Mouse (Mus musculus) embryo, embryonic 10 days (tissue): ENCODE measurements around the gene 5730480H06Rik.
A peak's percentile ranks its signal among the peaks of the same experiment; 100 is the strongest.

ENCODE experiments used
- DNase-seq: peaks from one replicate; pipeline ENCODE4 v3.0.0-alpha.2; 2015; ENCODE audit warnings: low spot score

The 5730480H06Rik gene

DNA sequence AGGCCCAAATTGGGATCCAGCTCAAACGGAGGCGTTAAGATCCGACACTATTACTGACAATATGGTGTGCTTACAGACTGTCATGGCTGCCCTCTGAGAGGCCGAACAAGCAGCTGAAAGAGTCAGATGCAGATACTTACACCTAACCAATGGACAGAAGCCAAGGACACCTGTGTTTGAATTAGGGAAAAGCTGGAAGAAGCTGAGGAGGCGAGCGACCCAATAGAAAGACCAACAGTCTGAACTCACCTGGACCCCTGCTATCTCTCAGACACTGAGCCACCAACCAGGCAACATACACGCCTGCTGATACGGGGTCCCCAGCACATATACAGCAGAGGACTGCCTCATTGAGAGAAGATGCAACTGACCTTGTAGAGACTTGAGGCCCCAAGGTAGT lies at the start of gene 5730480H06Rik:
5730480H06Rik (plus strand) TSS at position 301 of the 400 bp plus-strand sequence.
- no peak for DNase-seq

DNA sequence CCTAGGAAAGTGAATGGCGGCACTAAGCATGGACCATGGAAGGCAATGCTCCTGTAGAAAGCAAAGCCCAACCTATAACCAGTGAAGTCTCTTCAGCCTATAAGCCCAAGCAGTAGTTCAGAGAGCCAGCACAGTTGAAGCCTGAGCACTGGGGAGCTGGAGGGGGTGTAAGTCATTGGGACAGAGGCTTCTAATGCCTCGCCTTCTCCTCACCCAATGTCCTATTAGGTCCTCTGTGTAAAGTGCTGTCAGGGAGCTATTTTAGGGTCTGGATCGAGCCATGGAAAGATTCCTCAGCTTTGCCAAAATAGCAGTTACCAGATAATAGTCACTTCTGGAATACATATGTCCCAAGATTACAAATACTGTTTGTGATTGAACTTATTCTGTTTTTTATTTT lies 26.6 kb upstream of the 5730480H06Rik start:
- no peak for DNase-seq

DNA sequence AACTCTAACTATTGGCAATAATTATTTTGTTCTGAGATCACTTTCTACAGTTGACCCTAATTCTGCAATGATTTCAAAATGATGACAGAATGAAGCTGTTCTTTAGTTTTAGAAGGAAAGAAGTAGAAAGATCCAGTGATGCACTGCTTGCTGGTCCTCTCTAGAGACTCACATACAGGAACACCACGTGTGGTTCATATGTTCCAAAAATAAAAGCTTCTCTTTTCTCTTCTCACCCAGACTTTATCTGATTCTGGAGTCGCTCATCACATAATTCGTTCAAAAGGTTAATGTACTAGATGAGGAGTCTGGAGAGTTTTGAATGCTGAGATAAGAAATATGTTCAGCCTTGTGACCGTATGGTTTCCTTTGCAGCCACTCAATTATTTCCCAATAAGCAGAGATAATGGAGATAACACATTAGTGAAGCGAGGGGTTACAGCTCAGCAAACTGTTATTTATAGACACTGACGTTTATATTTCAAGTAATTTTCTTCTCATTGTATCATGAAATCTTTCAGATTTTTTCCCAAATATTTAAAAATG lies 12.6 kb upstream of the 5730480H06Rik start:
- DNase-seq: no peak

DNA sequence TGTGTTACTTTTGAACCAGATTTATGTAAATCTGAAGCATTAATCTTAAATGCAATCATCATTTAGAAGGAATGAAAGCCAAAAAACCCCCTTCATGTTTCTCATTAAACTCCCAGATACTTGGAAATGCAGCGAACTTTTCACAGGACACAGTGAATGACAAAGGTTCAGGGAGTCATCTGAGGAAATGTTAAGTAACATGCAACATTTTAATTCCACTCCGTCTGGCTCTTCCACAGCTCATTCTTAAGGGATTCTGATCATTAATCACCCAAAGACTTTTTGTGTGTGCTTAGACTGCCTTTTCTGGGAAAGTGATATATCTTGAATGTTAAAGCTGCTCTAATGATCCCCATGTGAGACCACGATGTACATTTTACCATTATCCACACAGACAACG lies 7.2 kb upstream of the 5730480H06Rik start:
- no peak for DNase-seq

DNA sequence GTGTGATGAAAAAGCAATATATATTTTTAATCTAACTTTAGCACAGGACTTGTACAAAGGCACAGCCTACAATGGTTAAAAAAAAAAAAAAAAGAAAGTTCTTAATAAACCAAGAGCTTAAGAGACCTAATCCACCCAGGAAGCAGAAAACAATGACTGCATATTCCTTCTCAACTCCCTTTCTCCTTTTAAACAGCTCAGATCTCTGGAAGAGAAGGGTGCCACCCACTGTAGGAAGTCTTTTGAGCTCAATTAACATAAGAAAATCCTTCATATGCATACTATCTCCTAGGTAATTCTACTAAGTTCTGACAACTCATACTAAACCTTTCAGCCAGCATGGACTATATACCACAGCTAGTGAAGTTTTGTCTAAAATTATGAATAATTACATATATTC lies 1.5 kb upstream of the 5730480H06Rik start:
- no peak for DNase-seq

DNA sequence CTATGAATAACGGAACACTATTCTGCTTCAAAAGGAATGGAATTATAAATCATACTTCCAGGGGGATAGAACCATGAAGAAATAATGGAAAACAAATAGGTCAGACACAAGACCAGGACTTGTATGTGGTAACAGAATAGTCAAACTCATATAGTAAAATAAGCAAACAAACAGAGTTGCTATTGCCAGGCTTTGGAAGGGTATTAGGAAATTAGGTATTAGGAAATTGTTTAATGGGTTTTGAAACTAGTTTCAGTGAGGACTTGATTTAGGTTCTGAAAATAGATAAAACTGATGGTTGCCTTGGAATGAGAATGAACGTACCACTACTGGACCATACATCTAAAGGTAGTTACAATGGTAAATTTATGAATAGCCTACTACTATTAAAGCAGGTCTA lies 2.0 kb downstream of the 5730480H06Rik start:
- no peak for DNase-seq

DNA sequence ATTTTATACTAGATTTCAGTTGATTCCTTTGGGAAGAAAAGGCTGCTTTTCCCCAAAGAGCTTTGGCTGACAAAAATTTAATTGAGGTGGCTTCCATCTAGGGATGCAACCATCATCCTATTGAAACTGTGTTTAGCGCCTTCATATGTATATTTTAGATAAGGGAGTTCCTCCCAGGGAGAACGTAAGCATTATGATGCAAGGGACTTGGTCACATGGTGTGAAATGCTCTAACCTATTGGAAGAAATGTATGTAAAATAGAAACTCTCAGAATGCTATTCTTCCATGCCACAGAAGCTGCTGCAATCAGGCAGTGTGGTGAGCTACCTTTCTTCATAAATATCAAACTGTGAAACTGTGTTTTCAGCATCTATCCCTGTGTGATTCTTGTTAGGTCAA lies 3.1 kb downstream of the 5730480H06Rik start:
- no peak for DNase-seq

DNA sequence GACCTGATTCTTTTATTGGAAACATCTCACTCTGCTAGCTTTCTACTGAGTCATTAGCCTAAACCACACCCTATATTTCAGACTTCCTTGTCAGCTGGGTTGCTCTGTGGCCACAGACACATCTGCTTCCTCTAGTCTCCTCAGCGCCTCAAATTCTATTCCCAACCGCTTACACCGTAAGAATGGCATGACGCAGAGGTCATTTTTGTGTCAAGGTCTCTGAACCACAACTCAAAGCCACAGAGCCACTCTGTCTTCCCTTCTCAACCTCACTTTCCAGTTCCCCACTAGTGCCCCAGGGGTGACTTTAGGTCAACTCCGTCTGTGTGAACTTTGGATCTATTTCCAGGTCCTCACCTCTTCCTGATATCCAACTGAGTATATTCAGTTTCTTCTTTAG lies 3.7 kb downstream of the 5730480H06Rik start:
- peak; percentile 51 for DNase-seq

DNA sequence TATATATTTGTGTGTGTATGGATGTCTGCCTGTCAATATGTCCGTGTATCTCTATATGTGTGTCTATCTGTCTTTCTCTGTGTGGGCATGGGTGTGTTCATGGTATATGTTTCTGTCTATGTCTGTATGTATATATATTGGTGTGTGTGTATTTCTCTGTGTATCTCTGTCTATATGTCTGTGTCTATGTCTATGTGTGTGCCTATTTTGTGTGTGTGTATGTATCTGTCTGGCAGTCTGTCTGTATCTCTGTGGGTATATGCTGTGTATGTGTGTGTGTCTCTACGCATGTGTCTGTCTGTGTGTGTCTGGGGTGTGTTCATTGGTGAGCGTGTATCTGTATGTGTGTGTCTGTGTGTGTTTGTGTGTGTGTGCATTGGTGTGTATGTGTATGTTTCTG lies 5.7 kb downstream of the 5730480H06Rik start:
- no peak for DNase-seq

DNA sequence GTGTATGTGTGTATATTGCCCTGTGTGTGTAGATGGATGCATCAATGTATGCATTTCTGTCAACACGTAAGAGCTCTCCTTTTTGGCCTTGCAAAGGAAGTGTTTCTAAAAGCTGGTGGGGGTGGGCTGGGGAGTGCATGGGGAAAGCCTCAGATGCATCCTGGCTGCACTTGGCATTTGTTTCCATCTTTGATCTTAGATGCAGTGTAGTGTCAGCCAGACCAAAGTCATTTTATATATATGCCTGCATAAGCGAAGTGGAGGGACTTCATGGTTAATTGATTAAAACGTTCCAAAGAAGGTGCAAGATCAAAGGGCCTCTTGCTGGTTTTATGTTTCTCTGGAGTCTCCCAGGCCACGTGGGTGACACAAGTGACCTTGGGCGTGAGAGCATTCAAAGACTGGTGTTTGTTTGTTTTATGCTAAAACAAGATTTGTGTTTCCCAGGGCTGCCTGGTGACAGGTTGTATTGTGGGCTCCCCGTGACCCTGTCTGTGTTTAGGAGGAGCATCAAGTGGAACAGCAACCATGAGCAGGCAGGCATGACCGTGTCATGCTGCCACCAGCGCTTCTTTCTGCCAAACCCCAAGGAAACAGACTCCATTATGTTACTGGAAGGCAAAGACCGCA lies 6.2 kb downstream of the 5730480H06Rik start:
- peak; percentile 64 for DNase-seq

DNA sequence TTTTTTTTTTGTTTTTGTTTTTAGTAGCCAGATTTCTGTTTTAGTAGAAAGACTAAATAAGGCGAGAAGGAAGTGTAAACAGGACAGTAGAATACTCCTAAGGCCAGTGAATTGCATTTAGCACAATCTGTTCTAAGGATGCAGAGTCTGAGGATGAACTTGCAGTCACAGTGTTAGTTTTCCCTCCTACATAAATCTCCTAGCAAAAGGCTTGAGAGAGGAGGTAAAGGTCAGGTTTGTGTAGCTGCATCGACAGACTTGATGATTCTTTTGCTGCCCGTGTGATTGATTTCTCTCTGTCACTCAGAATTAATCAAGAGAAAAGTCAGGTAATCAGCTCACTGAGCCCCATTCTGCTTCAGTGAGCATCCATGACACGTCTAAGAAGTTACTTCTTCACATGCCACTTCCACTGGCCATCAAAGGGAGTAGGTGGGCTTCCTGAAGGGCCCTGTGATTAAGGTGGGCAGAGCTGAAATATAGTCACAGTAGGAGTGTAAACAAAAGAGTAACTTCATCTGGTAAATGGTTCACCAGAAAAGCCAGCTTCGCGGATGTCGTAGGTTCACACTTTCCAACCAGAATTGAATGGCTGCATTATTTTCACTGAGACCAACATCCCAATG lies 13.2 kb downstream of the 5730480H06Rik start:
- DNase-seq: peak; percentile 13

DNA sequence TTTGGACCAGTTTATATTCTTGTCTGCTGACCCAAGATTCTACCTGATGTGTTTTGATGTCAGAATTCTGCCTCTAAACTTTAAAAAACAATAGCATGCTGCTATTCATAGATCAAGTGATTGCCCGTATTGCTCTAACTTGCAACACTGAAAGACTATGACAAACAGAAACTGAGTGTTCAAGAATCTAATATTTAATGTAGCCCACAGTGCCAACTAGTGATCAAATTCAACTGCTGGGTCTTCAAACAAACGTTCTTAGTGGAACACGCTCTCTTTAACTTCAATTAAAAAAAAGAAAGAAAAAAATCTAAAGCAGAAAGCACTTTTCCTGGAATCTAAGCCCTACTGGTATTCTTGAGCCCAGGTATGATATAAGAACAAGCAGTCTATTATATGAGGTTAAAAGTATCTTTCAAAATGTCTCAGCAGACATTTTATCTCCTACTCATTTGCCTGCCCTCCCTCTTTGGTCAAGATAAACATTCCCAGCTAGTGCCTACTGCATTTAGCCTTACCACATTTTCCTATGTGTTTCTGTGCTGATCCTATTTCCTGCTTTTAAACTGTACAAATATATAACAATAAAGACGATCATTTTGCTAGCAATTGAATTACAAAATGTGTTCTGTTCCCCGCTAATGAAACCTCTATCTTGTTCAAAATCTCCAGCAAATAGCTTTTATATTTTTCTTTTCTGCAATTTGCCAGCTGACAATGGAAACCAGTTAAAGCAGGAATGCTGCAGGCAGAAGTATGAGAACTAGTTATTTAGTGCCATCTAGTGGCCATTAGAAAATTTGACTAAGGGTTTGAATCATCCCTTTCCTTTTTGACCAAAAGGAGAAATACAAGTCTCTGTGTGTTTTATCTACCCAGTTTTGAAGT lies 17.6 kb downstream of the 5730480H06Rik start:
- peak; percentile 73 for DNase-seq

DNA sequence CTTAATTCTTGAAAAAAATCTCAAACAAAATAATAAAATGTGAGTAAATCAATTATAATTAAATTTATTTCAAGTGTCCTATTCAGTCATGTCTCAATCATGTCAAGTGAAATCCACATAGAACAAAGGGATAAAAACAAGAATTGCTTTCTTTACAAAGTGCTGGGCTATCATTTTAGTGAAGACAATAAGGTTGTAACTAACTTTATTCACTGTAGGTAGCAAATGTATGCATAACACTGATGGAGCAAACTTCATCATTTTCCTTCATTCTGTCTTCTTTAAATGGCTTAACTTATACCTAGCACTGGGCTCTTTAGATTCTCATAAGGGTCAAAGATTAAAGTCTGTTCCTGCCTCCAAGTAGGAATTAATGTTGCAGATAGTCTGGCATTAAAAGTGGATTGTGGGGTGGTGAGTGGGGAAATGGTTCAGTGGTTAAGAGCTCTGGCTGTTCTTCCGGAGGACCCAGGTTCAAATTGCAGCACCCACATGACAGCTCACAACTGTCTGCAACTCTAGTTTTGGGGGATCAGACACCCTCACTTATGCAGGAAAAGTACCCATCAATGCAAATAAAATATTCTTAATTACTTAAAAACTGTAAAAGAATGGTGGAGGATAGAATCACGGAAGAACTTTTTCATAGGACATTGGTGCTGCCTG lies 18.4 kb downstream of the 5730480H06Rik start:
- no peak for DNase-seq

DNA sequence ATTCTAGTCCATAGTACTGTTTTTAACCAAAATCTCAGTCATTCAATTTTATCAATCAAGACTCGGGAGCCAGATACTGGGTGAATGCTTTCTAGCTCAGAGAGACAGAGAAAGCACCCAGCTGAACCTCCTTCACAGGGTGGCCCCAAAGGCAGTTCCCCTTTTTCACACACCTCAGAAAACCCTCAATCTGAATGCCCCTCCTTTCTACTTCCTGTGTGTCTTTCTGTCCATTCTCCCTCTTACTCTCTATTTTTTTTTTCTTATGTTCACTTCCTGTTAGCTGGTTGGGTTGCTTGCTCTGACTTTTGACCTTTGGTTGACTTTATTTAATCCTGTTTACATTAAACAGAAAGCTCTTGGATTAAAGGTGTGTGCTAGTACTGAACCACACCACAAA lies 21.6 kb downstream of the 5730480H06Rik start:
- no peak for DNase-seq

DNA sequence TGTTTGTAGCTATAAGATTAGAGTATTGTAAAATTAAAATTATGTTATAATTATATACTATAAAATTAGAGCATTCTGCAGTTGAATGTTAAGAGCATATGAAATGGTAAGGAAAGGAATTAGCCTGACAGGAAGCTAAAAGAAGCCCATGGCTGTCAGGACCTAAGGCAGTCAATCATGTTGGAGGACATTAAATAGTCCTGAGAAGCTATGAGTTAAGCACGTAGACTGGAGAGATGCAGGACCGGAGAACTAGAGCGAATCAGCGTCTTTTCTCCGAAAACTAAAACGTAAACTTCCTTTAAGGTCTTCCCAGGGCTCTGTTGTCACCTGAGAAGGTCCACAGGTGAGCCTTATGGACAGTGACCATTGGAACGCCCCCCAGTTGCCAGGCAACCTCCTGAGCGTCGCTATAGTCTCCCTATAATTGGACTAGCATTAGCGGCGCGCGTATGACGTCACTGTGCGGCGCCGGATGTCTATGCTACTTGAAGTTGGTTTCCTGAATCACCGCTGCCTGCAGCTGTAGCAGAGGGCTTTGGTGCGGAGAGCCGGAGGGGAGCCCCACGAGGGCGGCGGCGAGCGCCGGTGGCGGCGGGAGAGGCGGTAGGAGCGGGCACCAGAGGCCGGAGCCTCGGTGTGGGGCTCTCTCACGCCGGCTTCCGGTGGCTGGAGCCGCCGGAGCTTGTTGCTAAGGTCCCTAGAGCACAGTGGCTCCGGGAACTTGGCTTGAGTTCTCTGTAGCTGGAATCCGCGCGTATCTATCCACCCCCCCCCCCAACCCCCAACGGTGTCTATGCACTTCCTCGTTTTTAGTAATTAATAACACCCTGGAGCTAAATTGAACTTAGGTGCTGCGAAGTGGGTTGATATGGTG lies 44.4 kb downstream of the 5730480H06Rik start:
- peak; percentile 100 for DNase-seq

DNA sequence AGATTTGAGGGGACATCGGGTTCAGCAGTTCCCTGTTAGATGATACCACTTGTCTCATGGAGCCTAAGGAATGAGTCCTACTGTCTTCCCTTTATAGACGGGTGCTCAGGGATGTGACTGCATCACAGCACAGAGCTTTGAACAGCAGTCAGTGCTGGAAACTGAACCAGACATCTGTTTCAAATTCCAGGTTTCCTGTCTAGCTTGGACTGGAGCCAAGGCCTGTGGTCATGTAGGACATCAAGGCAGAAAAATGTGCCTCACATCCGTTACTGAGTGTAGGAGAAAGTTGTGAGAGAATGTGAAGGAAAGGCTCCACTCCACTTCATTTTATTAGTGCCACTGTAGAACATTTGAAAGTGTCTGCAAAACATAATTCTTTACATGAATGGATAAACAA lies 74.7 kb downstream of the 5730480H06Rik start:
- DNase-seq: peak; percentile 58

DNA sequence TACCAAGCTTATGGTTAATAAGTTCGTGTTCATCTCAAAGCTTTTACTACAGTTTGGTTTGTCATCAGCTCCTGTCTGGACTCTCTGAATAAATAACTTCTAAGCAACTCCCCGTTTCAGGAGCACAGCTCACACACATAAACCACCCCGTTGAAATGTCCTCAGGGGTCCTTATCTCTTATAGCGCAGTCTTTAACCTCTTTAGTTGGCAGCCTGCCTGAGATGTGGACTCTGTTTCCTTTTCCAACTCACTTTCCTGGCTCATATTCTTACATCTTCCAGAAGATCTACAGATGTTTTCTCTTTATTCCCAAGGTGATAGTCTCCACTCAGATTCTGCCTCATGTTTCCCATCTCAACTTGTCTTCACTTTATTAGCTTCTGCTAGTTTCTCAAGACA lies 80.5 kb downstream of the 5730480H06Rik start:
- no peak for DNase-seq

DNA sequence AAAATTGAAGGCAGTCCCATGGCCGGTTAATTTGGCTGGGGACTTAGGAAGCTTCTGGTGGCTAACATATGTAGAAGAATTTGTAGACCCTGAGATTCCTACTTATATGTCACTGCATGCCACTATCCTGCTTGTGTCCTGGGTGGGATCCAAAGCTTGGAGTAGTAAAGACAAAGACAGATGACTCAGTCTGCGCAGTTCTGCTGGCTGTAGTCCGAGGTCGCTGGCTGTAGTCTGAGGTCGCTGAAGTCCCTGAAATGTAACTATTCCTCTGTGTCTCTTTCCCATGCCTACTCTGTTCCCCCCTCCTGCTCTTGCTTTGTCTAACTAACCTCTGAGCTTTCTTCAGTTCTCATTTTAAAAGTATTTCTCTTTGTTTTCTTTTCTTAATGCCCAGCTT lies 82.6 kb downstream of the 5730480H06Rik start:
- DNase-seq: no peak

DNA sequence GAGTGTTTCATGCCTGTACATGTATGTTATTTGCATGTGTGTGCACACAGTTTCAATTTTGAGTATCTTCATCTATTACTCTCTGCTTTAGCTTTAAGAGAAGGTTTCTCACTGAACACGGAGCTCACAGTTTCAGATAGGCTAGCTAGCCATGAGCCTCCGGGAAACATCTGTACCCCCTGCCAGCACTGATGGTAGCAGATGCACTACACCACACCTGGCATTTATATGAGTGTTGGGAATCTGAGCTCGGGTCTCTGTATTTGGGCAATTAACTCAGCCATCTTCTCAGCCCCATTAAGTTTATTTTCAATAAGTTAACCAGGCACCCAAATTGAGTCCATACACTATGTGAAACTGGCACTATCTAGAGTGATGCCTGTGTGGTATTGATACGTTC lies 83.7 kb downstream of the 5730480H06Rik start:
- no peak for DNase-seq

DNA sequence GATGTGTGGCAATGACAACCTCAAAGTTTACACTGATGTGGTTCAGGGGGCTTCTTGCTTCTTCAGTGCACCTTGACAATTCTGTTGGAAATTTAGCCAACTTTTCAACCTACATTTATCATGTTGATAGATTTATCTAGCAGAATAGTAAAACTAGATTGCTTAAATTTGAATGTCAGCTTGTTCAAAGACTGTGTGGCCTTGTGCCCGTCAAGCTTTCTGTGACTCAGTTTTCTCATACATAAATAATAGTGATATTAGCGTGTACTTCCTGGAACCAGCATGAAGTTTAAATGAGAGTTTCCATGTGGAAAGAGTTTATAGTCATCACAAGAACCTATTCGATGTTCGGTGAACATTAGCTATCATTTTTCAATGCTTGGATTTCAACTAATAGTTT lies 84.5 kb downstream of the 5730480H06Rik start:
- DNase-seq: no peak

DNA sequence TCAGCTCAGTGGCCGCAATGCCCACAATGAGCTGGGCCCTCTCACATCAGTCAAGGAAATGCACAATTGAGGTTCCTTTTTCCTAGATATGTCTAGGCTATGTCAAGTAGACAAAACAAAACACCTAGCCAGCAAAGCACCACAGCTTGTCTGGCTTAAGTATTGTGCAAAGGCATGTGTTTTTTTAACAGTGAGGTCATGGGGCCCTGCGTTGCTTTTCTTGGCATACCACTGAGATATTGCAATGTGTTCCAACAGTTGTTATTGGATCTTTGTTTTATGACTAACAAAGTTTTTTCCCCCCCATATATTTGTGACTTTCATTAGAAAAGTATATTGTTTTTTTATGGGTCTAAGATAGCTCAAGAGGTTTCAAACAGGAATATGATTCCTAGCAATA lies 92.0 kb downstream of the 5730480H06Rik start:
- no peak for DNase-seq
